Mouse (Mus musculus) ES-E14 (cell line): ENCODE data around the gene Zfp963.

Experiments used
- CHD2 ChIP-seq: IDR thresholded peaks from 2 replicates; pipeline ENCODE4 v1.6.1; 2014; ENCODE audit warnings: mild to moderate bottlenecking, low read depth, low read length, inconsistent platforms
- ZNF384 ChIP-seq: IDR thresholded peaks from 2 replicates; pipeline ENCODE4 v1.6.1; 2012; ENCODE audit warnings: low read depth, low read length, inconsistent platforms

GRCm38 (mm10) chr8:69790773-69791367 is 41.1 kb upstream of the Zfp963 start, which contains the start of the genes Atp13a1 and Zfp866:
- TF ChIP-seq CHD2 (no peak), ZNF384 (no peak)
